Mouse (Mus musculus): ENCODE results near the gene 4931409K22Rik. TPM values are rescaled to one million over a fixed set of nuclear protein-coding genes. Genes with fewer than 3 reads are reported as not detected.
A peak's percentile ranks its signal among the peaks of the same experiment; 100 is the strongest.

The 4931409K22Rik gene
- polyA plus RNA-seq (2015; fragmentation: Nextera tagmentation; extraction: Ambion mirVana), result 0.10 and 0.18 TPM in 2 replicates

GRCm38 (mm10) chr5:24556709-24557108, at the start of gene 4931409K22Rik:
4931409K22Rik (minus strand) TSS chr5:24556809.
- no peak within 1 kb of the TSS for H3K4me2 ChIP-seq
- no peak for ATAC-seq (ENCODE audit: low FRiP score, low read depth)
- 81% methylated on average over 2 of the region's 2 CpGs for WGBS

GRCm38 (mm10) chr5:24605980-24606665, 49.5 kb upstream of the 4931409K22Rik start:
- Histone ChIP-seq H3K9ac (peak overlapping the region; percentile 40), H3K4me2 (peak overlapping the region; percentile 65), H3K9me3 (no peaks in the 10 kb centered on the region), H3K4me3 (peak overlapping the region; percentile 49), H3K27me3 (no peaks in the 10 kb centered on the region), H3K36me3 (no peaks in the 10 kb centered on the region), H3K4me1 (replicated peaks) (peaks cover 64% of the 10 kb centered on the region), H3K27ac (replicated peaks) (peak overlapping the region; percentile 95)
- 12% methylated on average over 14 of the region's 14 CpGs for WGBS
- no peak for ATAC-seq (ENCODE audit: low FRiP score, low read depth)

More at GRCm38 (mm10) chr5:24556709-24557108, at the start of gene 4931409K22Rik:
- no peaks in the 10 kb centered on the region for H3K9me3 ChIP-seq
- H3K27ac ChIP-seq (replicated peaks), result no peak within 1 kb of the TSS
- H3K9ac ChIP-seq, result no peak within 1 kb of the TSS
- no peaks in the 10 kb centered on the region for H3K27me3 ChIP-seq
- no peak within 1 kb of the TSS for H3K4me3 ChIP-seq
- no peaks in the 10 kb centered on the region for H3K36me3 ChIP-seq
- H3K4me1 ChIP-seq (replicated peaks), result peaks cover 4% of the 10 kb centered on the region

GRCm38 (mm10) chr5:24605321-24605979, 48.8 kb upstream of the 4931409K22Rik start:
- Histone ChIP-seq H3K9me3 (no peaks in the 10 kb centered on the region), H3K4me1 (replicated peaks) (peaks cover 68% of the 10 kb centered on the region), H3K27me3 (no peaks in the 10 kb centered on the region), H3K27ac (replicated peaks) (peak overlapping the region; percentile 95), H3K36me3 (no peaks in the 10 kb centered on the region), H3K4me3 (peak overlapping the region; percentile 49), H3K4me2 (peak overlapping the region; percentile 65), H3K9ac (peak overlapping the region; percentile 63)
- no peak for ATAC-seq (ENCODE audit: low FRiP score, low read depth)
- 6% methylated on average over 6 of the region's 6 CpGs for WGBS

- Histone ChIP-seq H3K4me2 (peak overlapping the region; percentile 65), H3K27me3 (no peaks in the 10 kb centered on the region), H3K4me1 (replicated peaks) (peaks cover 72% of the 10 kb centered on the region), H3K36me3 (no peaks in the 10 kb centered on the region), H3K27ac (replicated peaks) (peak overlapping the region; percentile 95), H3K4me3 (peak overlapping the region; percentile 49), H3K9ac (peak overlapping the region; percentile 63), H3K9me3 (no peaks in the 10 kb centered on the region)
- under 1% methylated on average over 45 of the region's 46 CpGs for WGBS
- peak; percentile 76 for ATAC-seq (ENCODE audit: low FRiP score, low read depth)
Measured at GRCm38 (mm10) chr5:24604656-24605100, 48.1 kb upstream of the 4931409K22Rik start.

GRCm38 (mm10) chr5:24604080-24604655, 47.6 kb upstream of the 4931409K22Rik start:
- H3K4me3 ChIP-seq, result peak overlapping the region; percentile 49
- WGBS, result 14% methylated on average over 12 of the region's 12 CpGs
- H3K27me3 ChIP-seq, result no peaks in the 10 kb centered on the region
- H3K4me1 ChIP-seq (replicated peaks), result peaks cover 77% of the 10 kb centered on the region
- no peaks in the 10 kb centered on the region for H3K36me3 ChIP-seq
- peak overlapping the region; percentile 63 for H3K9ac ChIP-seq
- peak overlapping the region; percentile 65 for H3K4me2 ChIP-seq
- ATAC-seq (ENCODE audit: low FRiP score, low read depth), result no peak
- H3K27ac ChIP-seq (replicated peaks), result peak overlapping the region; percentile 95
- no peaks in the 10 kb centered on the region for H3K9me3 ChIP-seq

- H3K4me2 ChIP-seq, result peak overlapping the region; percentile 97
- 54% methylated on average over 8 of the region's 8 CpGs for WGBS
- peaks cover 84% of the 10 kb centered on the region for H3K4me1 ChIP-seq (replicated peaks)
- no peaks in the 10 kb centered on the region for H3K27me3 ChIP-seq
- H3K36me3 ChIP-seq, result no peaks in the 10 kb centered on the region
- ATAC-seq (ENCODE audit: low FRiP score, low read depth), result no peak
- H3K9me3 ChIP-seq, result no peaks in the 10 kb centered on the region
- H3K9ac ChIP-seq, result peak overlapping the region; percentile 79
- H3K27ac ChIP-seq (replicated peaks), result peak overlapping the region; percentile 95
- H3K4me3 ChIP-seq, result peak overlapping the region; percentile 59
Measured at GRCm38 (mm10) chr5:24603431-24604010, 46.9 kb upstream of the 4931409K22Rik start.

GRCm38 (mm10) chr5:24602751-24603343, 46.2 kb upstream of the 4931409K22Rik start:
- Histone ChIP-seq H3K4me1 (replicated peaks) (peaks cover 90% of the 10 kb centered on the region), H3K9ac (peak overlapping the region; percentile 79), H3K9me3 (no peaks in the 10 kb centered on the region), H3K27me3 (no peaks in the 10 kb centered on the region), H3K36me3 (no peaks in the 10 kb centered on the region), H3K4me3 (peak overlapping the region; percentile 59), H3K4me2 (peak overlapping the region; percentile 97), H3K27ac (replicated peaks) (peak overlapping the region; percentile 95)
- WGBS, result 3% methylated on average over 16 of the region's 16 CpGs
- ATAC-seq (ENCODE audit: low FRiP score, low read depth), result peak; percentile 40

- peak overlapping the region; percentile 79 for H3K9ac ChIP-seq
- H3K27me3 ChIP-seq, result no peaks in the 10 kb centered on the region
- peak overlapping the region; percentile 59 for H3K4me3 ChIP-seq
- no peaks in the 10 kb centered on the region for H3K36me3 ChIP-seq
- no peaks in the 10 kb centered on the region for H3K9me3 ChIP-seq
- peak overlapping the region; percentile 97 for H3K4me2 ChIP-seq
- peaks cover 93% of the 10 kb centered on the region for H3K4me1 ChIP-seq (replicated peaks)
- peak; percentile 16; the same call in 1 of the 2 replicates for ATAC-seq (ENCODE audit: low FRiP score, low read depth)
- WGBS, result under 1% methylated on average over 73 of the region's 73 CpGs
- H3K27ac ChIP-seq (replicated peaks), result peak overlapping the region; percentile 95
Measured at GRCm38 (mm10) chr5:24601911-24602750, 45.5 kb upstream of the 4931409K22Rik start.

- no peak for ATAC-seq (ENCODE audit: low FRiP score, low read depth)
Measured at GRCm38 (mm10) chr5:24601071-24601835, 44.6 kb upstream of the 4931409K22Rik start.

GRCm38 (mm10) chr5:24600236-24600635, 43.6 kb upstream of the 4931409K22Rik start:
- Histone ChIP-seq H3K27me3 (no peaks in the 10 kb centered on the region), H3K4me1 (replicated peaks) (peaks cover 93% of the 10 kb centered on the region), H3K36me3 (peaks cover 6% of the 10 kb centered on the region; the same call in 1 of the 2 replicates), H3K9ac (no peak overlapping the region), H3K4me3 (peak overlapping the region; percentile 59), H3K9me3 (no peaks in the 10 kb centered on the region), H3K4me2 (peak overlapping the region; percentile 97), H3K27ac (replicated peaks) (no peak overlapping the region)
- 73% methylated on average over 2 of the region's 2 CpGs for WGBS
- ATAC-seq (ENCODE audit: low FRiP score, low read depth), result no peak

More at GRCm38 (mm10) chr5:24601071-24601835, 44.6 kb upstream of the 4931409K22Rik start:
- Histone ChIP-seq H3K9ac (peak overlapping the region; percentile 79), H3K36me3 (no peaks in the 10 kb centered on the region), H3K27me3 (no peaks in the 10 kb centered on the region), H3K4me1 (replicated peaks) (peaks cover 93% of the 10 kb centered on the region), H3K27ac (replicated peaks) (peak overlapping the region; percentile 95), H3K4me2 (peak overlapping the region; percentile 97), H3K9me3 (no peaks in the 10 kb centered on the region), H3K4me3 (peak overlapping the region; percentile 59)
- under 1% methylated on average over 33 of the region's 33 CpGs for WGBS
